Mouse (Mus musculus) bone marrow macrophage, adult 2 months (primary cell): ENCODE measurements around the gene Pde4d.

Experiments used
- CTCF ChIP-seq: IDR thresholded peaks from 2 replicates; pipeline ENCODE4 v1.5.1; 2012; ENCODE audit warnings: low read depth, mild to moderate bottlenecking, low read length, moderate library complexity
- POLR2A ChIP-seq: IDR thresholded peaks from 2 replicates; pipeline ENCODE4 v1.6.1; 2012; ENCODE audit warnings: mild to moderate bottlenecking, low read depth, low read length, borderline replicate concordance

DNA sequence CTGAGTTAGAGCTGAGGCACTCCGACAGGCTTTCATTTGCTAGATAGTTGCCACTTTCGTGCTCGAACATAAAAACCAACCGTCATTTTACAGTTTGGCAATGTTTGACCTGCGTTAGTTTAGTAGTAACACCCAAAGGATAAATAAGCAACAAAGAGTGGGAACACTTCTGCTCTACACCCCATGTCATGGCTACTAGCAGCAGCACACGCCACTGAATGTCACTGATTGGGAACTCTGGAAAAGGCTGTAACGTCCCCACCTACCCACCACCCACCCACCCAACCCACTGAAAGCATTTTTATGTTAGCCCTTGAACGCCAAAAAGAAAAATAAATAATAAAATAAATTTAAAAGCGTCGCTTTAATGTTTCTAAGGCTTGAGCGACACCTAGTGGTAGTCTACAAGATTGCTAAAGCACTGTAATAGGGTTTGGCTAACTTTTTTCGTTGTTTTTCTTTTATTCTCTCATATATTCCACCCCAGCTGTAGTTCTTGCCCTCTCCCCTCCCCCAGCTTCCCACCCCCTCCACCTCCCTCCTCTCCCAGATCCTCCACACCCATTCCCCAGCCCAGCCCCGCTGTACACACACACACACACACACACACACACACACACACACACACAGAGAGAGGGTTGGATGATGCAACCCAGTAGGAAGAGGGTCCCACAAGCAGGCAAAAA is 763.2 kb downstream of the Pde4d start:
- peak; percentile 30; the same call in 1 of the 2 replicates for TF ChIP-seq CTCF
- no peak for TF ChIP-seq POLR2A
